Mouse (Mus musculus): Measurements from ENCODE around the gene Vwce. TPM values are rescaled to one million over a fixed set of nuclear protein-coding genes. Genes with fewer than 3 reads are reported as not detected.

Gene Vwce
- polyA plus RNA-seq, 1 experiment from 2014 or later, result 0.51 TPM

- Histone ChIP-seq H3K27me3 (ENCODE audit: control insufficient read depth, insufficient read depth, low read length) (no peaks in the 10 kb centered on the region), H3K9ac (ENCODE audit: low read length) (no peak overlapping the region), H3K9me3 (ENCODE audit: control insufficient read depth, low read length) (no peaks in the 10 kb centered on the region), H3K4me2 (ENCODE audit: low read length) (no peak overlapping the region), H3K4me3 (ENCODE audit: control insufficient read depth in 1 of 2, insufficient read depth in 1 of 2, low read depth in 1 of 2, low read length in 2 of 2) (no peak overlapping the region), H3K27ac (replicated peaks in 1 of 2; ENCODE audit: control insufficient read depth in 1 of 2, insufficient read depth in 1 of 2, low read depth in 2 of 2, low read length in 2 of 2) (no peak overlapping the region), H3K4me1 (ENCODE audit: control insufficient read depth in 2 of 2, insufficient read depth in 2 of 2, low read length in 2 of 2) (peaks cover 17 to 25% of the 10 kb centered on the region in 2 experiments), H3K36me3 (ENCODE audit: control insufficient read depth, insufficient read depth, low read length) (peaks cover 51% of the 10 kb centered on the region)
- ATAC-seq (ENCODE audit: insufficient number of reproducible peaks, insufficient read depth, low FRiP score, low read depth), result no peak
- WGBS, result 91% methylated on average over 7 of the region's 7 CpGs
Measured at GRCm38 (mm10) chr19:10712194-10712593, 78.2 kb downstream of the Vwce start.

DNA sequence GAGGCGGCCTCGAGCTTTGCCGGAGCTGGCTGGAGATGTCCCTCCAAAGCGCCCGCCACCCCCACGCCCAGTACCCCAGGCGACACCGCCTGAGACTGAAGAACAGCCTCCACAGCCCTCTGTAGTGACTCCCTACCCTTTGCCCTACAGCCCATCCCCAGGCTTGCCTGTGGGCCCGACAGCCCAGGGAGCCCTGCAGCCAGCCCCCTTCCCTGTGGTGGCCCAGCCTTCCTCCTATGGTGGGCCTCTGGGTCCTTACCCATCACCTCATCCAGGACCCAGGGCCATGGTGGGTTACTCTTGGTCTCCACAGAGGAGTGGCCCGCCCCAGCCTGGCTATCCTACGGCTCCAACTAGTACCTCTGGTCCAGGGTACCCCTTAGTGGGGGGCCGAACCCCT lies 78.6 kb downstream of the Vwce start:
- Histone ChIP-seq H3K27ac (replicated peaks in 1 of 2; ENCODE audit: control insufficient read depth in 1 of 2, insufficient read depth in 1 of 2, low read depth in 2 of 2, low read length in 2 of 2) (no peak overlapping the region), H3K9me3 (ENCODE audit: control insufficient read depth, low read length) (no peaks in the 10 kb centered on the region), H3K36me3 (ENCODE audit: control insufficient read depth, insufficient read depth, low read length) (peaks cover 47% of the 10 kb centered on the region), H3K4me3 (ENCODE audit: control insufficient read depth in 1 of 2, insufficient read depth in 1 of 2, low read depth in 1 of 2, low read length in 2 of 2) (no peak overlapping the region), H3K4me2 (ENCODE audit: low read length) (no peak overlapping the region), H3K9ac (ENCODE audit: low read length) (no peak overlapping the region), H3K27me3 (ENCODE audit: control insufficient read depth, insufficient read depth, low read length) (no peaks in the 10 kb centered on the region), H3K4me1 (ENCODE audit: control insufficient read depth in 2 of 2, insufficient read depth in 2 of 2, low read length in 2 of 2) (peaks cover 15 to 22% of the 10 kb centered on the region in 2 experiments)
- 93% methylated on average over 12 of the region's 12 CpGs for WGBS
- no peak for ATAC-seq (ENCODE audit: insufficient number of reproducible peaks, insufficient read depth, low FRiP score, low read depth)

DNA sequence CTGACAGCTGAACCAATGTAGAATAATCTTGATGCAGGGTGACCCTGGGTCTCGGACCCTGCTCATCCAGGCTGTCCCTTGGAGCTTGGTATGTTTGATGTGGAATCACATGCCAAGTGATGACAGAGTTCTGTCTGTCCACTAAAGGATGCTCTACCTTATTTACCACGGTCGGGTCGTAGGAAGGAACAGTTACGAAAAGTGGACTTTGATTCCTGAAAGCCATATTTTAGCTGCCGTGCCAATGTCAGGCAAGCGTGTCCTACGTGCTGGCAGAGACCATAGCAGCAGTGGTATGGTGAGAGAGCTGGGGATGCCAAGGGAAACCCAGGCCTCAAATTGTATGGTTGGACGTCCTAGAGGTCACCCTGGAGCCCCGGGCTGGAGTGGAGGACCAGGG lies 79.5 kb downstream of the Vwce start:
- WGBS, result 90% methylated on average over 10 of the region's 10 CpGs
- H3K27ac ChIP-seq (replicated peaks in 1 of 2; ENCODE audit: control insufficient read depth in 1 of 2, insufficient read depth in 1 of 2, low read depth in 2 of 2, low read length in 2 of 2), result no peak overlapping the region
- H3K36me3 ChIP-seq (ENCODE audit: control insufficient read depth, insufficient read depth, low read length), result peaks cover 43% of the 10 kb centered on the region
- H3K4me1 ChIP-seq (ENCODE audit: control insufficient read depth in 2 of 2, insufficient read depth in 2 of 2, low read length in 2 of 2), result peaks cover 20 to 28% of the 10 kb centered on the region in 2 experiments
- H3K9ac ChIP-seq (ENCODE audit: low read length), result no peak overlapping the region
- H3K4me3 ChIP-seq (ENCODE audit: control insufficient read depth in 1 of 2, insufficient read depth in 1 of 2, low read depth in 1 of 2, low read length in 2 of 2), result no peak overlapping the region
- no peaks in the 10 kb centered on the region for H3K9me3 ChIP-seq (ENCODE audit: control insufficient read depth, low read length)
- H3K27me3 ChIP-seq (ENCODE audit: control insufficient read depth, insufficient read depth, low read length), result no peaks in the 10 kb centered on the region
- H3K4me2 ChIP-seq (ENCODE audit: low read length), result no peak overlapping the region
- ATAC-seq (ENCODE audit: insufficient number of reproducible peaks, insufficient read depth, low FRiP score, low read depth), result no peak

GRCm38 (mm10) chr19:10714168-10714567 lies 80.2 kb downstream of the Vwce start:
- Histone ChIP-seq H3K27ac (replicated peaks in 1 of 2; ENCODE audit: control insufficient read depth in 1 of 2, insufficient read depth in 1 of 2, low read depth in 2 of 2, low read length in 2 of 2) (no peak overlapping the region), H3K4me1 (ENCODE audit: control insufficient read depth in 2 of 2, insufficient read depth in 2 of 2, low read length in 2 of 2) (peaks cover 15 to 25% of the 10 kb centered on the region in 2 experiments), H3K27me3 (ENCODE audit: control insufficient read depth, insufficient read depth, low read length) (no peaks in the 10 kb centered on the region), H3K9me3 (ENCODE audit: control insufficient read depth, low read length) (no peaks in the 10 kb centered on the region), H3K4me3 (ENCODE audit: control insufficient read depth in 1 of 2, insufficient read depth in 1 of 2, low read depth in 1 of 2, low read length in 2 of 2) (no peak overlapping the region), H3K36me3 (ENCODE audit: control insufficient read depth, insufficient read depth, low read length) (peaks cover 43% of the 10 kb centered on the region), H3K9ac (ENCODE audit: low read length) (no peak overlapping the region), H3K4me2 (ENCODE audit: low read length) (no peak overlapping the region)
- 81% methylated on average over 6 of the region's 6 CpGs for WGBS
- no peak for ATAC-seq (ENCODE audit: insufficient number of reproducible peaks, insufficient read depth, low FRiP score, low read depth)

GRCm38 (mm10) chr19:10714682-10715475 lies 80.9 kb downstream of the Vwce start:
- no peaks in the 10 kb centered on the region for H3K9me3 ChIP-seq (ENCODE audit: control insufficient read depth, low read length)
- no peak for ATAC-seq (ENCODE audit: insufficient number of reproducible peaks, insufficient read depth, low FRiP score, low read depth)
- peaks cover 14 to 24% of the 10 kb centered on the region in 2 experiments for H3K4me1 ChIP-seq (ENCODE audit: control insufficient read depth in 2 of 2, insufficient read depth in 2 of 2, low read length in 2 of 2)
- H3K9ac ChIP-seq (ENCODE audit: low read length), result no peak overlapping the region
- H3K4me3 ChIP-seq (ENCODE audit: control insufficient read depth in 1 of 2, insufficient read depth in 1 of 2, low read depth in 1 of 2, low read length in 2 of 2), result no peak overlapping the region
- no peak overlapping the region for H3K4me2 ChIP-seq (ENCODE audit: low read length)
- no peaks in the 10 kb centered on the region for H3K27me3 ChIP-seq (ENCODE audit: control insufficient read depth, insufficient read depth, low read length)
- 57% methylated on average over 4 of the region's 4 CpGs for WGBS
- H3K36me3 ChIP-seq (ENCODE audit: control insufficient read depth, insufficient read depth, low read length), result peaks cover 43% of the 10 kb centered on the region
- no peak overlapping the region for H3K27ac ChIP-seq (replicated peaks in 1 of 2; ENCODE audit: control insufficient read depth in 1 of 2, insufficient read depth in 1 of 2, low read depth in 2 of 2, low read length in 2 of 2)

- peaks cover 14 to 24% of the 10 kb centered on the region in 2 experiments for H3K4me1 ChIP-seq (ENCODE audit: control insufficient read depth in 2 of 2, insufficient read depth in 2 of 2, low read length in 2 of 2)
- no peak overlapping the region for H3K27ac ChIP-seq (replicated peaks in 1 of 2; ENCODE audit: control insufficient read depth in 1 of 2, insufficient read depth in 1 of 2, low read depth in 2 of 2, low read length in 2 of 2)
- WGBS, result 83% methylated on average over 6 of the region's 6 CpGs
- H3K9ac ChIP-seq (ENCODE audit: low read length), result no peak overlapping the region
- H3K9me3 ChIP-seq (ENCODE audit: control insufficient read depth, low read length), result no peaks in the 10 kb centered on the region
- H3K4me3 ChIP-seq (ENCODE audit: control insufficient read depth in 1 of 2, insufficient read depth in 1 of 2, low read depth in 1 of 2, low read length in 2 of 2), result no peak overlapping the region
- no peak for ATAC-seq (ENCODE audit: insufficient number of reproducible peaks, insufficient read depth, low FRiP score, low read depth)
- no peaks in the 10 kb centered on the region for H3K27me3 ChIP-seq (ENCODE audit: control insufficient read depth, insufficient read depth, low read length)
- no peak overlapping the region for H3K4me2 ChIP-seq (ENCODE audit: low read length)
- H3K36me3 ChIP-seq (ENCODE audit: control insufficient read depth, insufficient read depth, low read length), result peaks cover 41% of the 10 kb centered on the region
Measured at GRCm38 (mm10) chr19:10715476-10715875, 81.5 kb downstream of the Vwce start.
